ENCODE assay signal across 31 mouse cellular contexts in genomic region chr1:190480601-190481000, GRCm38 (mm10).
DNase-seq lines count a peak whose midpoint lies in the region; ATAC-seq and TF ChIP-seq lines count a peak whose summit lies in the region.
"Had no signal": no experiment of that assay in that cellular context is flagged by ENCODE, and none has a peak within 500 bp of the region (broad histone marks: within the 10 kb centered on the region; RNA-seq: fewer than 3 reads in every experiment).

No protein-coding gene starts in this region.

- H3K36me3 ChIP-seq in hindbrain, postnatal 0 days (ENCODE audit: insufficient read depth, low read length): no peaks in the 10 kb centered on the region
- no peaks in the 10 kb centered on the region for H3K36me3 ChIP-seq in hindbrain, embryonic 16.5 days (ENCODE audit: control insufficient read depth, insufficient read depth, low read length)
- H3K36me3 ChIP-seq: heart, embryonic 13.5 days; hindbrain, embryonic 10.5 days; hindbrain, embryonic 15.5 days; intestine, embryonic 15.5 days; limb, embryonic 13.5 days; midbrain, embryonic 12.5 days had no signal

- ATAC-seq in hindbrain, postnatal 0 days: 0 out of 2 replicates have a peak, but pooled peaks have one; percentile 38
- no peak for ATAC-seq in hindbrain, embryonic 16.5 days
- ATAC-seq: forebrain, embryonic 14.5 days; intestine, embryonic 15.5 days; lung, postnatal 0 days had no signal

- DNase-seq in embryo, embryonic 10 days (ENCODE audit: low spot score): peak; percentile 18
- DNase-seq in embryo, embryonic 11 days: no peak
- peak; percentile 18 for DNase-seq in hindbrain, postnatal 0 days (ENCODE audit: low spot score)
- peak; percentile 3 for DNase-seq in kidney, postnatal 14 days
- DNase-seq in kidney, adult 18-20 months: no peak
- DNase-seq in retina, postnatal 1 day: peak; percentile 90
- no peak for DNase-seq in gastrocnemius, postnatal 25 days
- DNase-seq: cerebellum, adult 8-10 months; cerebellum, postnatal 25 days; gastrocnemius, postnatal 14 days; heart, adult 18-20 months; heart, postnatal 14 days; kidney, postnatal 36 days; lung, postnatal 4 days; right cerebral cortex, adult 18-20 months; spleen, adult 18-20 months; thymus, adult 18-20 months; thymus, postnatal 25 days had no signal

- H3K4me2 ChIP-seq in hindbrain, postnatal 0 days (ENCODE audit: low read depth, low read length): no peak overlapping the region
- no peak overlapping the region for H3K4me2 ChIP-seq in hindbrain, embryonic 16.5 days (ENCODE audit: low read length)
- H3K4me2 ChIP-seq: heart, embryonic 13.5 days; hindbrain, embryonic 15.5 days; intestine, embryonic 15.5 days; limb, embryonic 13.5 days; liver, embryonic 11.5 days; midbrain, embryonic 12.5 days had no signal

- H3K4me1 ChIP-seq in hindbrain, postnatal 0 days (ENCODE audit: insufficient read depth, low read length): no peaks in the 10 kb centered on the region
- no peaks in the 10 kb centered on the region for H3K4me1 ChIP-seq in hindbrain, embryonic 16.5 days (ENCODE audit: control insufficient read depth, insufficient read depth, low read depth, low read length)
- H3K4me1 ChIP-seq: heart, embryonic 13.5 days; hindbrain, embryonic 10.5 days; hindbrain, embryonic 15.5 days; intestine, embryonic 15.5 days; limb, embryonic 13.5 days; megakaryocyte, embryonic 14.5 days; midbrain, embryonic 12.5 days had no signal

- WGBS in hindbrain, postnatal 0 days: 48% methylated on average over 9 of the region's 9 CpGs
- WGBS in hindbrain, embryonic 16.5 days: 56% methylated on average over 9 of the region's 9 CpGs

- no peak for TF ChIP-seq CTCF in hindbrain, postnatal 0 days (IDR thresholded peaks at IDR 0.05; ENCODE audit: low read depth)

- H3K9ac ChIP-seq in hindbrain, postnatal 0 days (replicated peaks; ENCODE audit: low read length): no peak overlapping the region
- no peak overlapping the region for H3K9ac ChIP-seq in hindbrain, embryonic 16.5 days (ENCODE audit: low read depth, low read length)
- H3K9ac ChIP-seq: heart, embryonic 13.5 days; hindbrain, embryonic 15.5 days; intestine, embryonic 15.5 days; limb, embryonic 13.5 days; midbrain, embryonic 12.5 days had no signal

- H3K9me3 ChIP-seq in hindbrain, postnatal 0 days (ENCODE audit: low read length): no peaks in the 10 kb centered on the region
- H3K9me3 ChIP-seq in hindbrain, embryonic 16.5 days (ENCODE audit: control insufficient read depth, low read length): no peaks in the 10 kb centered on the region
- H3K9me3 ChIP-seq: hindbrain, embryonic 15.5 days; intestine, embryonic 15.5 days had no signal

- H3K27ac ChIP-seq in hindbrain, postnatal 0 days: no peak overlapping the region
- H3K27ac ChIP-seq in hindbrain, embryonic 16.5 days (ENCODE audit: low read depth, low read length): no peak overlapping the region
- H3K27ac ChIP-seq: heart, embryonic 13.5 days; hindbrain, embryonic 10.5 days; hindbrain, embryonic 15.5 days; intestine, embryonic 15.5 days; layer of hippocampus, adult 2 months; limb, embryonic 13.5 days; midbrain, embryonic 12.5 days; stomach, postnatal 0 days had no signal

- H3K27me3 ChIP-seq in hindbrain, postnatal 0 days (ENCODE audit: insufficient read depth, low read length): no peaks in the 10 kb centered on the region
- no peaks in the 10 kb centered on the region for H3K27me3 ChIP-seq in hindbrain, embryonic 16.5 days (replicated peaks; ENCODE audit: control insufficient read depth, insufficient read depth, low read length)
- H3K27me3 ChIP-seq: heart, embryonic 13.5 days; hindbrain, embryonic 15.5 days; intestine, embryonic 15.5 days; limb, embryonic 13.5 days; midbrain, embryonic 12.5 days had no signal

- H3K4me3 ChIP-seq in hindbrain, postnatal 0 days (ENCODE audit: low read length): no peak overlapping the region
- no peak overlapping the region for H3K4me3 ChIP-seq in hindbrain, embryonic 16.5 days (ENCODE audit: low read length)
- H3K4me3 ChIP-seq: heart, embryonic 13.5 days; hindbrain, embryonic 10.5 days; hindbrain, embryonic 15.5 days; intestine, embryonic 15.5 days; layer of hippocampus, adult 2 months; limb, embryonic 13.5 days; megakaryocyte, embryonic 14.5 days; midbrain, embryonic 12.5 days had no signal

Comparison
In these comparisons a context has a peak if more than half of its experiments do, and no peak if none do; other contexts are left out.
1. DNase-seq: peak in embryo, embryonic 10 days (single experiment), hindbrain, postnatal 0 days (single experiment), kidney, postnatal 14 days (single experiment) and retina, postnatal 1 day (single experiment); none in embryo, embryonic 11 days (single experiment), kidney, adult 18-20 months (single experiment) and gastrocnemius, postnatal 25 days (single experiment).